Mouse (Mus musculus) kidney, postnatal 36 days (tissue): ENCODE measurements around the gene Cav1.
A peak's percentile ranks its signal among the peaks of the same experiment; 100 is the strongest.

Experiments used
- DNase-seq, 2 experiments: peaks; one replicate each; pipeline ENCODE4 v3.0.0; 2021 to 2022; ENCODE audit warnings: mixed read lengths in 2 of 2

The Cav1 gene

DNA sequence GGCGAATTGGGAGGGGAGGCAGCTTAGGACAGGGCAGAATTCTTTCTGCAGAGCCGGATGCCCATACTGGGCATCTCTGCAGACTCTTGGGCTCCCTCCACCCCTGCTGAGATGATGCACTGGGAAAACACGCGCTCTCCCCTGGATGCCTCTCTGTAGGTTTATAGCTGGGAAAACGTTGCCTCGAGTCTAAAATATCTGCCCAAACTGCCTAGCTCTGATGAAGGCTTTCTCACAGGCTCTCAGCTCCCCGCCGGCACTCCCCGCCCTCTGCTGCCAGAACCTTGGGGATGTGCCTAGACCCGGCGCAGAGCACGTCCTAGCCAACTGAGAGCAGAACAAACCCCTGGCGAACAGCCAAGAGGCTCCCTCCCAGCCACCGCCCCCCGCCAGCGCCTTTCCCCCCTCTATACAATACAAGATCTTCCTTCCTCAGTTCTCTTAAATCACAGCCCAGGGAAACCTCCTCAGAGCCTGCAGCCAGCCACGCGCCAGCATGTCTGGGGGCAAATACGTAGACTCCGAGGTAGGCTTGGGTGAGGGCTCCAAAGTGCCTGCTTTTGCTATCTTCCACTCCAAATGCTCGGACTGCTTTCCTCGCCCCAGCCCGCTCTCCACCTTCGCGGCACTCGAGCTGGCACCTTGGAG is at the start of gene Cav1:
Cav1 (plus strand) TSS at position 382 of the 648 bp plus-strand sequence.
- DNase-seq, result peak; percentile 79 to 83

- no peak for DNase-seq
Observed at GRCm38 (mm10) chr6:17258142-17258541, 48.0 kb upstream of the Cav1 start.

GRCm38 (mm10) chr6:17258911-17259310 is 47.2 kb upstream of the Cav1 start:
- DNase-seq, result no peak

DNA sequence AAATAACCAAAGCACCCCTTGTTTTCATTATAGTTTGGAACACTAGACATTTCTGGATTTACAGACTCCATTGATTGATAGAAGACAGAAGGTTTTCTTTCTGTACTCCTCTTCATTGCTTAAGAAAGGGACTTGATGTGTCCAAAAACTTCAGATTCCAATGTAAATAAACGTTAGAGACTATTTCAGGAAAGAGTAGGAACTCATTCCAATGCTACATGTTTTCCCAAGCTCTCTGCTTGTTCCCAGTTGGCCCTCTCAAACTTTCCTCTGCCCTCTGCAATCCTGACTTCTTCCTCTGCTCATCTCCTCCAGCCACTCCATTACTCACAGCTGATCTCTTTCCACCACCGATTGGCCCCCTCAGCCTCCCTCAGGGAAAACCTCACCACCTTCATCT is 43.3 kb upstream of the Cav1 start:
- DNase-seq, result no peak

GRCm38 (mm10) chr6:17265043-17265442 is 41.1 kb upstream of the Cav1 start:
- DNase-seq, result peak; percentile 12 to 45

GRCm38 (mm10) chr6:17266466-17266865 is 39.7 kb upstream of the Cav1 start:
- no peak for DNase-seq

GRCm38 (mm10) chr6:17278366-17278765 is 27.8 kb upstream of the Cav1 start:
- no peak for DNase-seq

DNA sequence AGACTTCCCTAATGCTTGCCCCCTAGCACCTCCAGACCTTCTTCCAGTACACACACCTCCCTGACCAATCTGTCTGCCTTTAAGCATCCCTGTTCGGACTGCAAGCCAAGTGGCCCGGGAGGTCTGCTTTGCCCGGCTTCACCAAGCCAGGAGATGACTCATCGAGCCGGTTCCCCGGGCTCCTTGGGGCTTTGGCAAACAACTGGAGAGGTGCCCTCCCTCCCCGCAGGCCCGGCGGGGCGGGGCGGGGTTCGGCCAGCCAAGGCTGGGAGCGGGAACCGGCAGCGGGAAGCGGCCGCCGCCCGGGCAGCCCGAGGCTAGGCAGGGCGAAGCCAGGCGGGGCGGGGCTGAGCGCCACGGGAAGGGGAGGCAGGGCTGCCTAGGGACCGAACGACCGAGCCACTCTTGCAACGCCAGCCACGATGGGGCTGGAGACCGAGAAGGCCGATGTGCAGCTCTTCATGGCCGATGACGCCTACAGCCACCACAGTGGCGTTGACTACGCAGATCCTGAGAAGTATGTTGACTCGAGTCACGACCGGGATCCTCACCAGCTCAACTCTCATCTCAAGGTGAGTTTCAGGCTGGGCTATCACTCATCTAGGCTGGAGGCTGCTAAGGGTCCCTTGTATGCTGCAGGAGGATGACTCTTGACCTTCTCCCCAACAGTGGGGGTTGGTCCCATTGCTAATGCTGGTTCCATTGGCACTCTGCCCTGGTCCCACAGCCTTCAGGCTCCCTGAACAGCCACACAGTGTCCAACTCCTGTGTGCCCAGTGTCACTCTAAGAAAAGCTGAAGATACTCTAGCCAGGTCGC is 25.0 kb upstream of the Cav1 start, which contains the start of gene Cav2:
Cav2 (plus strand) TSS at position 247 of the 818 bp plus-strand sequence.
- DNase-seq, result peak; percentile 91

DNA sequence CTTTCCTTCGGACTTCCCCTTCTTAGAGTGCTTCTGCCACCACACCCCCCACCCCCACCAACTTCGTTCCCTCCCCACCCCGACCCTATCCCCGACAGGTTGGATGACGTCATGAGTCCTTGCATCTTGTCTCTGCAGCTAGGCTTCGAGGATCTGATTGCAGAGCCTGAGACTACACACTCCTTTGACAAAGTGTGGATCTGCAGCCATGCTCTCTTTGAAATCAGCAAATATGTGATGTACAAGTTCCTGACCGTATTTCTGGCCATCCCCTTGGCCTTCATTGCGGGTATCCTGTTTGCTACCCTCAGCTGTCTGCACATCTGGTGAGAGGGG is 24.4 kb upstream of the Cav1 start:
- no peak for DNase-seq

DNA sequence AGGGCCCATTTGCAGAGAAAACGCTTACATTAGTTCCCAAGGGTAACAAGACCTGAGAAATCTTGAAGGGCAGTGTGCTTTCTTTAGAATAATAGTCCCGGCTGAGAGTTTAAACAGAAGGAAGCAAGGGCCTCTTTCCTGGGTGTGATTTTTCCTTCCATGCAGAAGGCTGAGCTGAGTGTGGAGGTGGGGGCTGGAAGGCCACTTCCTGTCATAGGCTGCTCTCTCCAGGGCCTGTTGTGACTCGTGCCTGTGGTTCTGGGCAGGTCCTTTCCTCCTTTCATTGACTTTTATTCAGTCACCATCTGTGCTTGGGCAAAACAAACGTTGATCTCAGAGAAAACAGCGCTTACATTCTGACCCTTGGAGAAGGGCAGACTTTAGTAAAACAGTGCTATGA is 24.0 kb upstream of the Cav1 start:
- peak; percentile 34 to 45 for DNase-seq

GRCm38 (mm10) chr6:17283834-17284233 is 22.3 kb upstream of the Cav1 start:
- DNase-seq, result no peak

DNA sequence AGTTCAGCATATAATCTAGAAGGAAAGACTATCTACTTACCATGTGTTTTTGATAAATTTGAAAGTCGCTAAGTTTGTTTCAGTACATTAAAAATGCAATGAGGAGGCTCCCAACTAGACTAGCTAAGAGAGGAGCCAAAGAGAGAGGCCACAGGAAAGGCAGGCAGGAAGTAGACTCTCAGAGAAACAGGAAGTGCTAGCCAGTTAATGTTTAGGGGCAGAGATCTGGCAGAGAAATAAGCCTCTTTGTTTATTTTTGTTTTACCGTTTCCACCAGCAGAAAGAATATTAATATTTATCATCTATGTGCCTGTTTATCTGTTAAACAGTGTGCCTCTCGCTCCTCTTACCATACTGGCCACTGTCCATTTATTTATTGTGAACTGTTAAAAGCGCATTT is 19.8 kb upstream of the Cav1 start:
- DNase-seq, result peak in 1 of 2 experiments; percentile 22

DNA sequence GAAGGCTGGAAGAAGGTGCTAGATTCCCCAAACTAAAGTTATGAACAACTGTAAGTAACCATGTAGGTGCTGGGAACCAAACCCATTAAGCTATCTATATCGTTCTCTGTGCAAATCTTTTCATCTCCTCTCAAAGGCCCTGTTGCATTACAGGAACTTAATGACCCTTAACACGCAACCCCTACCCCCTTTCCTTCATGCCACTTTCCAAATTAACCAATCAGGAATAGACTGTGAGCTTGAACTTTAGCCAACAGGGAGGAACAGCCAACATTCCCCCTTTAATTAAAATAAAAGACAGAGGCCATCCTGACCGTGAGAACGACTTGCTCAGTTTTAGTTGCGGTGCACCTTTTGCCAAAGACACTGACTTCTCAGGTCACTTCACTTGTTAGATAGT is 11.0 kb upstream of the Cav1 start:
- DNase-seq, result peak in 1 of 2 experiments; percentile 19

- DNase-seq, result peak in 1 of 2 experiments; percentile 37
Observed at GRCm38 (mm10) chr6:17306602-17307325, 629 bp downstream of the Cav1 start.

GRCm38 (mm10) chr6:17307461-17308115 is 1.5 kb downstream of the Cav1 start:
- peak; percentile 73 to 89 for DNase-seq

GRCm38 (mm10) chr6:17308661-17309060 is 2.5 kb downstream of the Cav1 start:
- no peak for DNase-seq

- no peak for DNase-seq
Observed at GRCm38 (mm10) chr6:17309260-17309659, 3.1 kb downstream of the Cav1 start.

DNA sequence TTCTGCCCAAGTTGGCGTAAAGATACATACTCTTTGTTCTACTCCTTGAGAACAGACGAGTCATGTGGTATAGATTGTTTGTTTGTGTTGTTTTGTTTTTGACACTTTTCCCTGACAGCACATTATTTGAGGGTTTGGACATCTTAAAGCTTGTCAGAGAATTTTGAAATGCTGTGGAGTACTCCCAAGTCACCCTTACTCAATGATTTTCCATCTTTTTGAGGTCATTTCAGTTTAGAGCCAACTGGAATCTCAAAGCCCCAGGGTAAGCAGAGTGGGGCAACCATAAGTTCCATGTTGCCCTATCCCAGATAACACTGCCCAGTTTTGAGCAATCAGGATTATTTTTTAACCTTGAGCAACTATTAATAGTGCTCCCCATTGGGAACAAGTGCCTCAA is 8.1 kb downstream of the Cav1 start:
- DNase-seq, result no peak

GRCm38 (mm10) chr6:17314659-17315616 is 8.8 kb downstream of the Cav1 start:
- DNase-seq, result no peak

GRCm38 (mm10) chr6:17316294-17317166 is 10.4 kb downstream of the Cav1 start:
- DNase-seq, result no peak

DNA sequence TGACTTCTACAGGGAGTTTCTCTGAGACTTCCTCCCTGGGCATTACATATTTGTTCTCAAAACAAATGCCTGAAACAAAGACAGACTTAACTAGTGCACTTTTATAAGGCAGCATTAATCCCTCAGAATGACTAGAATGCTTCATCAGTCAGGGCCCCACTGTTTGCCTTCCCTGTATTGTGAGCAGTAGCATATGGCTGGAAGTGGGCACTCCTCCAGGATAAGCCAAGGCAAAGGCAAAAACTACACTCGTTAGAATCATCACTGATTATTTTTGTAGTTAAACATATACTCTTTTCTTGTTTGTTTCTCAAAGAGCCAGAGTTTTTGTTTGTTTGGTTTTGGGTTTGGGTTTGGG is 11.0 kb downstream of the Cav1 start:
- no peak for DNase-seq
